Mouse (Mus musculus): ENCODE measurements at regions not wholly inside any gene's neighbourhood (a gene's known extent, or its start where the extent isn't known, plus 50 kb on each side); places are given as distances from the start of the nearest gene placed in this dataset.

GRCm38 (mm10) chr14:36819826-36820225 is 148.8 kb downstream of the Ccser2 start:
- no peak for DNase-seq

GRCm38 (mm10) chr14:36802418-36802817 is 166.2 kb downstream of the Ccser2 start:
- no peak for DNase-seq

- no peak for DNase-seq
These were observed 168.8 kb downstream of the Ccser2 start for GRCm38 (mm10) chr14:36799820-36800219.

GRCm38 (mm10) chr14:36781882-36782281 is 186.7 kb downstream of the Ccser2 start:
- no peak for DNase-seq

GRCm38 (mm10) chr14:36778956-36779355 is 189.6 kb downstream of the Ccser2 start:
- peak; percentile 15 for DNase-seq

GRCm38 (mm10) chr14:36774349-36774748 is 194.2 kb downstream of the Ccser2 start:
- DNase-seq, result no peak

- no peak for DNase-seq
These were observed 204.2 kb downstream of the Ccser2 start for GRCm38 (mm10) chr14:36764377-36764776.

- DNase-seq, result no peak
These were observed 212.5 kb downstream of the Ccser2 start for GRCm38 (mm10) chr14:36756056-36756455.

GRCm38 (mm10) chr14:36748130-36748883 is 220.3 kb downstream of the Ccser2 start:
- DNase-seq, result peak; percentile 60

- DNase-seq, result no peak
These were observed 237.5 kb downstream of the Ccser2 start for GRCm38 (mm10) chr14:36731095-36731494.

- DNase-seq, result no peak
These were observed 242.5 kb downstream of the Ccser2 start for GRCm38 (mm10) chr14:36726092-36726491.

- DNase-seq, result no peak
These were observed 252.9 kb downstream of the Ccser2 start for GRCm38 (mm10) chr14:36715684-36716083.

- no peak for DNase-seq
These were observed 271.6 kb downstream of the Ccser2 start for GRCm38 (mm10) chr14:36696993-36697392.

GRCm38 (mm10) chr14:36691958-36692357 is 276.6 kb downstream of the Ccser2 start:
- DNase-seq, result no peak

GRCm38 (mm10) chr14:36691018-36691417 is 277.6 kb downstream of the Ccser2 start:
- no peak for DNase-seq

GRCm38 (mm10) chr14:36658678-36659263 is 309.8 kb downstream of the Ccser2 start:
- DNase-seq, result no peak

GRCm38 (mm10) chr14:36658193-36658592 is 310.4 kb downstream of the Ccser2 start:
- no peak for DNase-seq

GRCm38 (mm10) chr14:36652982-36653557 is 315.5 kb downstream of the Ccser2 start:
- peak; percentile 47 for DNase-seq

- DNase-seq, result no peak
These were observed 317.4 kb downstream of the Ccser2 start for GRCm38 (mm10) chr14:36651053-36651735.

- DNase-seq, result no peak
These were observed 321.9 kb downstream of the Ccser2 start for GRCm38 (mm10) chr14:36646649-36647048.

- DNase-seq, result no peak
These were observed 322.3 kb downstream of the Ccser2 start for GRCm38 (mm10) chr14:36646237-36646636.

GRCm38 (mm10) chr14:36624822-36625221 is 343.8 kb downstream of the Ccser2 start:
- no peak for DNase-seq

- DNase-seq, result no peak
These were observed 344.4 kb downstream of the Ccser2 start for GRCm38 (mm10) chr14:36624134-36624533.

- no peak for DNase-seq
These were observed 345.5 kb downstream of the Ccser2 start for GRCm38 (mm10) chr14:36623036-36623435.
